ENCODE assay signal across 1 mouse cellular context in the genomic region with DNA sequence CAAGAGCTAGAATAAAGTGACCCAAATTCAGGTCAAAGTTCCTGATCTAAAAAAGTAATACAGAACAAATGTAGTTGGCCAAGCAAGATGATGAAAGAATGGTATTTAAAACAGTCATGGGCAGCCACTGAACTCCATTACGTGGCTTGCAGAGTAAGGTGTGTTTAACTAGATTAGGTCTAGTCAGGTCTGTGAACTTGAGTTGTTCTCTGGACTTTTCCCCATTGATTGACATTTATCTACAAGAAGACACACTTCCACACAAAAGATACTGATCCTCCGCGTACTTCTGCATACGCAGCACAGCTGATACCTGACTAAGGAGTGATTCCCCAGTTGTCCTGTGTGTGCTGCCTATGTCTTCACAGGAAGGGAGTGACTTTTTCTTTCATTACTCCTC.
TF ChIP-seq lines count a peak whose summit lies in the region.

No protein-coding gene starts in this region.

TF ChIP-seq in MEL, 35 proteins besides CTCF, POLR2A, EP300 and RAD21 (continued from another document):
- 0 out of 2 replicates have a peak, but pooled peaks have one; percentile 19 for TF ChIP-seq SIN3A (IDR thresholded peaks at IDR 0.05; ENCODE audit: low read length)
